In genomic region chr12:31709665-31710064, GRCm38 (mm10) we compare ENCODE assay signal across 15 mouse cellular contexts. TPM values are rescaled to one million over a fixed set of nuclear protein-coding genes. Genes with fewer than 3 reads are reported as not detected.
DNase-seq lines count a peak whose midpoint lies in the region; ATAC-seq and TF ChIP-seq lines count a peak whose summit lies in the region.
"Had no signal": no experiment of that assay in that cellular context is flagged by ENCODE, and none has a peak within 500 bp of the region (broad histone marks: within the 10 kb centered on the region; RNA-seq: fewer than 3 reads in every experiment).

No protein-coding gene starts in this region.

- H3K4me1 ChIP-seq in cerebellum, adult 2 months (ENCODE audit: control insufficient read depth, insufficient read depth, low read length), result peaks cover 11% of the 10 kb centered on the region; the same call in 1 of the 2 replicates
- H3K4me1 ChIP-seq in heart, embryonic 15.5 days (replicated peaks), result peaks cover 2% of the 10 kb centered on the region
- H3K4me1 ChIP-seq in midbrain, embryonic 12.5 days, result no peaks in the 10 kb centered on the region
- H3K4me1 ChIP-seq in midbrain, embryonic 10.5 days, result peaks cover 2% of the 10 kb centered on the region; the same call in 1 of the 2 replicates
- H3K4me1 ChIP-seq in neural tube, embryonic 14.5 days (ENCODE audit: control insufficient read depth, insufficient read depth, low read length), result peaks cover 9% of the 10 kb centered on the region; the same call in 1 of the 2 replicates

- no peak for ATAC-seq in heart, embryonic 15.5 days (replicated peaks; ENCODE audit: insufficient number of reproducible peaks, insufficient read depth, low FRiP score, low read depth)
- ATAC-seq in midbrain, embryonic 12.5 days (ENCODE audit: low FRiP score, low read depth), result no peak
- no peak for ATAC-seq in neural tube, embryonic 14.5 days (ENCODE audit: low read depth)

- H3K4me2 ChIP-seq in heart, embryonic 15.5 days, result peak overlapping the region; percentile 19
- 0 out of 2 replicates have a peak overlapping the region, but pooled peaks have one; percentile 7 for H3K4me2 ChIP-seq in midbrain, embryonic 12.5 days (replicated peaks)
- H3K4me2 ChIP-seq in neural tube, embryonic 14.5 days (ENCODE audit: low read depth, low read length), result peak overlapping the region; percentile 60

- no peaks in the 10 kb centered on the region for H3K27me3 ChIP-seq in cerebellum, adult 2 months (ENCODE audit: control insufficient read depth, insufficient read depth, low read length)
- H3K27me3 ChIP-seq in heart, embryonic 15.5 days, result no peaks in the 10 kb centered on the region
- no peaks in the 10 kb centered on the region for H3K27me3 ChIP-seq in midbrain, embryonic 12.5 days
- H3K27me3 ChIP-seq in midbrain, embryonic 10.5 days (ENCODE audit: low read depth, poor library complexity, severe bottlenecking), result no peaks in the 10 kb centered on the region
- no peaks in the 10 kb centered on the region for H3K27me3 ChIP-seq in neural tube, embryonic 14.5 days (ENCODE audit: control insufficient read depth, insufficient read depth, low read length)

- H3K9ac ChIP-seq in heart, embryonic 15.5 days, result no peak overlapping the region
- no peak overlapping the region for H3K9ac ChIP-seq in midbrain, embryonic 12.5 days (replicated peaks)
- H3K9ac ChIP-seq in neural tube, embryonic 14.5 days (replicated peaks; ENCODE audit: low read depth, low read length), result no peak overlapping the region

- no peaks in the 10 kb centered on the region for H3K9me3 ChIP-seq in heart, embryonic 15.5 days (replicated peaks)
- H3K9me3 ChIP-seq in midbrain, embryonic 12.5 days, result no peaks in the 10 kb centered on the region
- H3K9me3 ChIP-seq in midbrain, embryonic 10.5 days (replicated peaks), result no peaks in the 10 kb centered on the region
- no peaks in the 10 kb centered on the region for H3K9me3 ChIP-seq in neural tube, embryonic 14.5 days (ENCODE audit: control insufficient read depth, low read length)

- no peak overlapping the region for H3K27ac ChIP-seq in cerebellum, adult 2 months (ENCODE audit: insufficient read depth, low read length)
- peak overlapping the region; percentile 44; the same call in 1 of the 2 replicates for H3K27ac ChIP-seq in heart, embryonic 15.5 days
- no peak overlapping the region for H3K27ac ChIP-seq in midbrain, embryonic 12.5 days (replicated peaks)
- H3K27ac ChIP-seq in midbrain, embryonic 10.5 days (replicated peaks), result no peak overlapping the region
- H3K27ac ChIP-seq in neural tube, embryonic 14.5 days (ENCODE audit: low read depth, low read length), result no peak overlapping the region
- H3K27ac ChIP-seq: stomach, postnatal 0 days had no signal

- H3K4me3 ChIP-seq in cerebellum, adult 2 months (replicated peaks; ENCODE audit: insufficient read depth, low read depth, low read length), result peak overlapping the region; percentile 57
- no peak overlapping the region for H3K4me3 ChIP-seq in heart, embryonic 15.5 days
- H3K4me3 ChIP-seq in midbrain, embryonic 12.5 days, result no peak overlapping the region
- H3K4me3 ChIP-seq in midbrain, embryonic 10.5 days, result no peak overlapping the region
- peak overlapping the region; percentile 31; the same call in 1 of the 2 replicates for H3K4me3 ChIP-seq in neural tube, embryonic 14.5 days (ENCODE audit: low read depth, low read length)

- no peaks in the 10 kb centered on the region for H3K36me3 ChIP-seq in heart, embryonic 15.5 days
- H3K36me3 ChIP-seq in midbrain, embryonic 12.5 days, result 0 out of 2 replicates have a peak, but pooled peaks cover 4% of the 10 kb centered on the region
- H3K36me3 ChIP-seq in midbrain, embryonic 10.5 days, result no peaks in the 10 kb centered on the region
- H3K36me3 ChIP-seq in neural tube, embryonic 14.5 days (ENCODE audit: control insufficient read depth, insufficient read depth, low read length), result peaks cover 2% of the 10 kb centered on the region; the same call in 1 of the 2 replicates

- no peak for TF ChIP-seq CTCF in cerebellum, adult 2 months (IDR thresholded peaks at IDR 0.05; ENCODE audit: borderline replicate concordance, insufficient read depth, low read depth, low read length)

- intact Hi-C loops in heart, postnatal 25 days (cut with DNase I), result no loop called here

- DNase-seq in cerebellum, adult 2 months, result peak; percentile 21 to 34
- DNase-seq in cerebellum, postnatal 25 days, result no peak
- DNase-seq in heart, postnatal 25 days (ENCODE audit: low spot score), result no peak
- no peak for DNase-seq in midbrain, embryonic 10.5 days (ENCODE audit: low spot score)
- DNase-seq in kidney, adult 11 months, result no peak
- DNase-seq: adrenal gland, postnatal 10 days; cerebellum, adult 9-10 months; gastrocnemius, postnatal 10 days; lung, adult 2 months; thymus, postnatal 14 days had no signal

- TF ChIP-seq POLR2A in cerebellum, adult 2 months (IDR thresholded peaks at IDR 0.05; ENCODE audit: borderline replicate concordance, insufficient read depth, low read length), result no peak

- WGBS in cerebellum, adult 2 months, result 13% methylated on average over 6 of the region's 6 CpGs
- WGBS in heart, embryonic 15.5 days, result 65% methylated on average over 6 of the region's 6 CpGs
- 85% methylated on average over 6 of the region's 6 CpGs for WGBS in midbrain, embryonic 12.5 days
- 95% methylated on average over 6 of the region's 6 CpGs for WGBS in midbrain, embryonic 10.5 days
- WGBS in neural tube, embryonic 14.5 days, result 69% methylated on average over 6 of the region's 6 CpGs

RNA-seq across cellular contexts. Expression of gene Gpr22, which starts 4.1 kb away (rescaled TPM):
- polyA plus RNA-seq in cerebellum, adult 2 months (2012; rRNA removed), result 38.5 and 48.9 TPM in 2 replicates
- 5.8 and 8.2 TPM in 2 replicates for polyA plus RNA-seq in heart, embryonic 15.5 days (2015; fragmentation: Nextera tagmentation; extraction: Ambion mirVana)
- 10 to 100 TPM; 19.5 to 20.5 TPM for total RNA-seq in heart, postnatal 25 days (2021)
- polyA plus RNA-seq in midbrain, embryonic 12.5 days (2016; fragmentation: Nextera tagmentation; extraction: Ambion mirVana), result 9.0 and 11.4 TPM in 2 replicates
- polyA plus RNA-seq in midbrain, embryonic 10.5 days (2016; fragmentation: Nextera tagmentation; extraction: Ambion mirVana), result 1.1 and 2.1 TPM in 2 replicates
- polyA plus RNA-seq in neural tube, embryonic 14.5 days (2014; fragmentation: Nextera tagmentation; extraction: Ambion mirVana), result 29.3 and 32.5 TPM in 2 replicates
- total RNA-seq: gastrocnemius, postnatal 10 days; liver, adult 2 months had no signal
- polyA plus RNA-seq: liver, adult 2 months; lung, adult 2 months had no signal

RNA-seq across cellular contexts. Expression of gene Cog5, which starts 55.0 kb away (rescaled TPM):
- polyA plus RNA-seq in cerebellum, adult 2 months (2012; rRNA removed), result 34.6 and 37.6 TPM in 2 replicates
- polyA plus RNA-seq in heart, embryonic 15.5 days (2015; fragmentation: Nextera tagmentation; extraction: Ambion mirVana), result 24.1 and 26.6 TPM in 2 replicates
- total RNA-seq in heart, postnatal 25 days (2021), result 10 to 100 TPM; 49.6 to 53.9 TPM
- 33.5 TPM in 2 replicates for polyA plus RNA-seq in midbrain, embryonic 12.5 days (2016; fragmentation: Nextera tagmentation; extraction: Ambion mirVana)
- polyA plus RNA-seq in midbrain, embryonic 10.5 days (2016; fragmentation: Nextera tagmentation; extraction: Ambion mirVana), result 24.6 and 29.0 TPM in 2 replicates
- polyA plus RNA-seq in neural tube, embryonic 14.5 days (2014; fragmentation: Nextera tagmentation; extraction: Ambion mirVana), result 40.1 and 43.5 TPM in 2 replicates

RNA-seq across cellular contexts. Expression of gene Dus4l, which starts 55.0 kb away (rescaled TPM):
- polyA plus RNA-seq in cerebellum, adult 2 months (2012; rRNA removed), result 8.3 and 8.4 TPM in 2 replicates
- 5.2 and 7.0 TPM in 2 replicates for polyA plus RNA-seq in heart, embryonic 15.5 days (2015; fragmentation: Nextera tagmentation; extraction: Ambion mirVana)
- 1 to 10 TPM; 7.4 to 8.5 TPM for total RNA-seq in heart, postnatal 25 days (2021)
- polyA plus RNA-seq in midbrain, embryonic 12.5 days (2016; fragmentation: Nextera tagmentation; extraction: Ambion mirVana), result 7.9 and 9.4 TPM in 2 replicates
- polyA plus RNA-seq in midbrain, embryonic 10.5 days (2016; fragmentation: Nextera tagmentation; extraction: Ambion mirVana), result 10.3 and 10.6 TPM in 2 replicates
- 7.3 and 9.0 TPM in 2 replicates for polyA plus RNA-seq in neural tube, embryonic 14.5 days (2014; fragmentation: Nextera tagmentation; extraction: Ambion mirVana)

Comparison
In these comparisons a context has a peak if more than half of its experiments do, and no peak if none do; other contexts are left out.
1. DNase-seq: peak in cerebellum, adult 2 months (2 of 2); none in cerebellum, postnatal 25 days (0 of 2), heart, postnatal 25 days (single experiment), midbrain, embryonic 10.5 days (single experiment) and kidney, adult 11 months (single experiment).
2. H3K4me3 ChIP-seq: peak in cerebellum, adult 2 months (single experiment) and neural tube, embryonic 14.5 days (single experiment); none in heart, embryonic 15.5 days (single experiment), midbrain, embryonic 12.5 days (single experiment) and midbrain, embryonic 10.5 days (single experiment).
3. H3K4me2 ChIP-seq: peak in every context shown above with its lines; median percentile 60 in neural tube, embryonic 14.5 days; 19 in heart, embryonic 15.5 days; 7 in midbrain, embryonic 12.5 days.